Mouse (Mus musculus) liver, embryonic 16.5 days (tissue): ENCODE results near the gene Lrrc1. TPM values are rescaled to one million over a fixed set of nuclear protein-coding genes. Genes with fewer than 3 reads are reported as not detected.

Experiments
- ATAC-seq: fragments of 200-750 bp; cut with Nextera tagmentation; 2 replicates; pipeline ENCODE4 v1.8.0; 2017; ENCODE audit warnings: low read depth, mild to moderate bottlenecking, moderate number of reproducible peaks, moderate library complexity
- H3K27ac ChIP-seq: fragments of 300-500 bp; sonication (generic); 2 replicates; pipeline ENCODE4 v1.5.1; 2014; ENCODE audit warnings: mild to moderate bottlenecking, low read length
- H3K27me3 ChIP-seq: fragments of 300-500 bp; sonication (generic); 2 replicates; pipeline ENCODE4 v1.6.1; 2014; ENCODE audit warnings: low read depth, low read length, mixed read lengths; ENCODE audit not compliant: control insufficient read depth, insufficient read depth
- H3K36me3 ChIP-seq: fragments of 300-500 bp; sonication (generic); 2 replicates; pipeline ENCODE4 v1.6.1; 2014; ENCODE audit warnings: mild to moderate bottlenecking; ENCODE audit not compliant: control insufficient read depth, insufficient read depth
- H3K4me1 ChIP-seq: fragments of 300-500 bp; sonication (generic); 2 replicates; pipeline ENCODE4 v1.6.1; 2014; ENCODE audit warnings: low read depth, low read length, mixed read lengths; ENCODE audit not compliant: control insufficient read depth
- H3K4me2 ChIP-seq: fragments of 300-500 bp; sonication (generic); 2 replicates; pipeline ENCODE4 v1.6.1; 2014; ENCODE audit warnings: low read depth, low read length, mixed read lengths
- H3K4me3 ChIP-seq: fragments of 300-500 bp; sonication (generic); 2 replicates; pipeline ENCODE4 v1.5.1; 2014; ENCODE audit warnings: low read depth, mild to moderate bottlenecking, low read length
- H3K9ac ChIP-seq: fragments of 300-500 bp; sonication (generic); 2 replicates; pipeline ENCODE4 v1.6.1; 2014; ENCODE audit warnings: low read depth, low read length
- H3K9me3 ChIP-seq: fragments of 300-500 bp; sonication (generic); replicated peaks from 2 replicates; pipeline ENCODE4 v1.6.1; 2016; ENCODE audit warnings: low read length; ENCODE audit not compliant: control insufficient read depth
- WGBS: fragments of 180-500 bp; shearing (Covaris S2); extraction: QIAGEN DNeasy Blood & Tissue Kit; methylation state at CpG from one replicate; pipeline ENCODE4 v1.1.7; 2014; ENCODE audit not compliant: insufficient replicate concordance; 5-methylcytosine and 5-hydroxymethylcytosine counted together
- polyA plus RNA-seq: library from polyadenylated mRNA; unstranded; fragments of >200 nt; fragmentation: Nextera tagmentation; extraction: Ambion mirVana; gene quantifications from 2 replicates; pipeline ENCODE4 v1.2.1, GENCODE M21; 2015

The Lrrc1 gene
- polyA plus RNA-seq, 1 experiment from 2014 or later: 3.3 TPM

- WGBS: 43% methylated on average over 4 of the region's 4 CpGs
- ATAC-seq: no peak
Measured at GRCm38 (mm10) chr9:77404458-77404857, 140.2 kb downstream of the Lrrc1 start.

DNA sequence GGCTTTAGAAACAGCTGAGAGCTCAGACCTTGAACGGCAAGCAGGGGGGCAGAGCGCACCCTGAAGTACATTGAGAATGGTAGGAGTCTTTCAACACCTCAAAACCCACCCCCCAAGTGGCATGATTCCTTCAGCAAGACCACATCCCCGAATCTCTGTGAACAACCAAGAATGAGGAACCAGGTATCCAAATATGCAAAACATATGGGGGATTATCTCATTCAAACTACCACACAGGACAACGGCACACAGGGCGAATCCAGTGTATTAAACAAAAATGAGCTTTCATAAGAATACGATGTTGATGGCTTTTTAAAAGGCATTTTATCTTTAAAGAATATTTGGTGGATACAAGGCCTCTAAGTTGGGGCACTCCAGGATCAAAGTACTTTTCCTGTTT lies 140.7 kb downstream of the Lrrc1 start:
- no peaks in the 10 kb centered on the region for H3K9me3 ChIP-seq
- H3K27ac ChIP-seq: no peak overlapping the region
- H3K36me3 ChIP-seq: no peaks in the 10 kb centered on the region
- H3K9ac ChIP-seq: no peak overlapping the region
- no peaks in the 10 kb centered on the region for H3K4me1 ChIP-seq
- no peak overlapping the region for H3K4me3 ChIP-seq
- no peak overlapping the region for H3K4me2 ChIP-seq
- WGBS: 61% methylated on average over 6 of the region's 6 CpGs
- H3K27me3 ChIP-seq: no peaks in the 10 kb centered on the region
- ATAC-seq: no peak

More at GRCm38 (mm10) chr9:77404458-77404857, 140.2 kb downstream of the Lrrc1 start:
- H3K4me2 ChIP-seq: no peak overlapping the region
- no peak overlapping the region for H3K9ac ChIP-seq
- H3K9me3 ChIP-seq: no peaks in the 10 kb centered on the region
- H3K4me1 ChIP-seq: no peaks in the 10 kb centered on the region
- H3K36me3 ChIP-seq: no peaks in the 10 kb centered on the region
- H3K27ac ChIP-seq: no peak overlapping the region
- H3K27me3 ChIP-seq: no peaks in the 10 kb centered on the region
- H3K4me3 ChIP-seq: no peak overlapping the region

- H3K4me1 ChIP-seq: no peaks in the 10 kb centered on the region
- no peaks in the 10 kb centered on the region for H3K9me3 ChIP-seq
- H3K9ac ChIP-seq: no peak overlapping the region
- no peaks in the 10 kb centered on the region for H3K27me3 ChIP-seq
- H3K4me3 ChIP-seq: no peak overlapping the region
- no peak for ATAC-seq
- WGBS: 69% methylated on average over 1 of the region's 1 CpGs
- H3K4me2 ChIP-seq: no peak overlapping the region
- H3K36me3 ChIP-seq: no peaks in the 10 kb centered on the region
- H3K27ac ChIP-seq: no peak overlapping the region
Measured at GRCm38 (mm10) chr9:77402971-77403370, 141.7 kb downstream of the Lrrc1 start.

DNA sequence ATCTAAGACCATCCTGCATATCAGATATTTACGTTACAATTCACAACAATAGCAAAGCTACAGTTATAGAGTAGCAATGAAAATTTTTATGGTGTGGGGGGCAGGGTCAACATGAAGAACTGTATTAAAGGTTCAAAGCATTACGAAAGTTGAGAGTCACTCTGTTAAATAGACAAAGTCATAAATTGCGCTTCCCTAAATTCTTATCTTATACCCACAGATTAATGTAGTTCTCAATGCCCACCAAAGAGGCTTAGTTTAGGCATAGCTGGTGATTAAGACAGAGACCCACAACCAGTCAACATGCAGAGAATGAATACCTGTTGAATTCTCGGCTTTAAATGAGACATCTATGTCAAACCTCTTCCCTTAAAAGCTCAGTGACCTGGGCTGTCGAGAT lies 144.9 kb downstream of the Lrrc1 start:
- Histone ChIP-seq H3K36me3 (no peaks in the 10 kb centered on the region), H3K9me3 (no peaks in the 10 kb centered on the region), H3K4me2 (no peak overlapping the region), H3K4me1 (no peaks in the 10 kb centered on the region), H3K27me3 (no peaks in the 10 kb centered on the region), H3K4me3 (no peak overlapping the region), H3K9ac (no peak overlapping the region), H3K27ac (no peak overlapping the region)
- 53% methylated on average over 5 of the region's 5 CpGs for WGBS
- ATAC-seq: no peak

DNA sequence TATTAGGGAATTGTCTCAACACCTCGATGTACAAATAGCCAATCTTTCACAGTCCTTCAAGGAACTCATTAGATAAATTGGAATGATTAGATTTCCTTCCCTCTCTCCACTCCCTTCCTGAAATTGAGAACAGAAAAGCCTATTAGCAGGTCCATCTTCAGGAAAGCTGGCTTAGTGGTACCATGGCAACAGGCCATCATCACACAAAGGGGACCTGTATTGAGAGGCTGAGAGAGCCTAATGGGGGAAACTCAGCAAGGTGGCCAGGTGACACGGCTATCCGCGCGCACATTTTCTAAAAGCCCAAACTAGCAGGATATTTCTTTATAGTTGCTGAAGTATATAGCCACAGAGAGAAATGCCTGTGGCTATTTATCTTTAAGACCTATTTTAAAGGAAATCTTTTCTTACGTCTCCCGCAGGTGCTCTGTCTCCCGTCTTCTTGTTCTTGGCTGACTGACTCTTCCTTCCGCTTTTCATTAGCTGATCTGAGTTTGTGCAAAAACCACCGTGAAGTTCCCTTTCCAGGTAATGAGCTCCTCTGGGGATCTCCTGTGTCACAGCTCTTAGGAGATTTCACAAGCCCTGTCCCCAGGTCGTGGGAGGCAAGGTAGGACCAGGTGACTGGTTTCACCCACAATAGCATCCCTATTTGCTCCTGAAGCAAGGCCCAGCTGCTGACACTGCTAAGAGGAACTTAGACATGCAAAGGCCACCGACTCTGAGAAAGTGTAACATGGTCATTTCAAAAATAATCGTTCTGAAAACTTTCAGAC lies 145.6 kb downstream of the Lrrc1 start:
- ATAC-seq: no peak
- H3K9ac ChIP-seq: no peak overlapping the region
- H3K36me3 ChIP-seq: no peaks in the 10 kb centered on the region
- 49% methylated on average over 13 of the region's 13 CpGs for WGBS
- no peaks in the 10 kb centered on the region for H3K27me3 ChIP-seq
- H3K27ac ChIP-seq: no peak overlapping the region
- H3K4me1 ChIP-seq: no peaks in the 10 kb centered on the region
- no peak overlapping the region for H3K4me2 ChIP-seq
- H3K9me3 ChIP-seq: no peaks in the 10 kb centered on the region
- H3K4me3 ChIP-seq: no peak overlapping the region

GRCm38 (mm10) chr9:77397027-77397426 lies 147.6 kb downstream of the Lrrc1 start:
- no peaks in the 10 kb centered on the region for H3K9me3 ChIP-seq
- no peak overlapping the region for H3K9ac ChIP-seq
- no peaks in the 10 kb centered on the region for H3K27me3 ChIP-seq
- H3K4me1 ChIP-seq: no peaks in the 10 kb centered on the region
- no peaks in the 10 kb centered on the region for H3K36me3 ChIP-seq
- H3K27ac ChIP-seq: no peak overlapping the region
- ATAC-seq: no peak
- H3K4me3 ChIP-seq: no peak overlapping the region
- 52% methylated on average over 4 of the region's 4 CpGs for WGBS
- no peak overlapping the region for H3K4me2 ChIP-seq

DNA sequence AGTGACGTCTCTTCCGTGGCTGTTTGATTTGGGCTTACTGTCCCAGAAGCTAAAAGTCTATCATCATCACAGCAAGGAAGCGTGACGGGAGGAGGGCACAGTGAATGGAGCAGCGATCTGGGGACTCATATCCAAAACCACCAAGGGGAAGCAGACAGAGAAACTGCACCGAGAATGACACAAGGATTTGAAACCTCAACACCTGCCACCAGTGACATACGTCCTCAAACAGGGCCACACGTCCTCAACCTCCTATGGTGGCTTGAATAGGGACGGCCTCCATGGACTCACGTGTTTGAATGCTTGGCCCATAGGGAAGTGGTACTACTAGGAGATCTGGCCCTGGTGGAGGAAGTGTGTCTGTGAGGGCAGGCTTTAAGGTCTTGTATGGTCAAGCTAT lies 153.4 kb downstream of the Lrrc1 start:
- no peaks in the 10 kb centered on the region for H3K36me3 ChIP-seq
- 64% methylated on average over 10 of the region's 10 CpGs for WGBS
- no peaks in the 10 kb centered on the region for H3K9me3 ChIP-seq
- H3K4me1 ChIP-seq: no peaks in the 10 kb centered on the region
- no peaks in the 10 kb centered on the region for H3K27me3 ChIP-seq
- H3K9ac ChIP-seq: no peak overlapping the region
- no peak overlapping the region for H3K4me2 ChIP-seq
- H3K4me3 ChIP-seq: no peak overlapping the region
- no peak overlapping the region for H3K27ac ChIP-seq
- no peak for ATAC-seq

DNA sequence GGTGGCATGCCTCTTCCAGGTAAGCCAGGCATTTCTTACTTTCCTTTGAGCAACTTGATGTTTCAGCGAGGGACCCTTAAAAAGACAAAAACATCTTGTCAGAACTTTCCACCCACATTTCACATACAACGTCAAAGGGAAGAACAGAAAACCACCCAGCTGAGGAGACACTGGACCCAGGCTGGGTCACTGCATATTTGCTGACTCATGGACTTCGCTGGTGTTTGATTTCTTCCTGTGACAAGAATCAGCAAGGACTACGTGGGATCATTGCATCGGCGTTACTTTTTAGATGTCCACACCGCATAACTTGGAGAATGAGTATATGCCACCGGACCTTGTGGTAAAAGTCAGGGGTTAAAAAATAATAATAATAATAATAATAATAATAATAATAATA lies 155.7 kb downstream of the Lrrc1 start:
- H3K9ac ChIP-seq: no peak overlapping the region
- ATAC-seq: no peak
- no peaks in the 10 kb centered on the region for H3K4me1 ChIP-seq
- no peaks in the 10 kb centered on the region for H3K36me3 ChIP-seq
- no peaks in the 10 kb centered on the region for H3K27me3 ChIP-seq
- H3K27ac ChIP-seq: no peak overlapping the region
- no peaks in the 10 kb centered on the region for H3K9me3 ChIP-seq
- H3K4me3 ChIP-seq: no peak overlapping the region
- H3K4me2 ChIP-seq: no peak overlapping the region
- WGBS: 62% methylated on average over 8 of the region's 8 CpGs

GRCm38 (mm10) chr9:77386751-77387150 lies 157.9 kb downstream of the Lrrc1 start:
- H3K27me3 ChIP-seq: no peaks in the 10 kb centered on the region
- WGBS: 9% methylated on average over 1 of the region's 1 CpGs
- no peak overlapping the region for H3K4me3 ChIP-seq
- no peaks in the 10 kb centered on the region for H3K9me3 ChIP-seq
- no peak overlapping the region for H3K4me2 ChIP-seq
- no peaks in the 10 kb centered on the region for H3K36me3 ChIP-seq
- no peak overlapping the region for H3K9ac ChIP-seq
- H3K27ac ChIP-seq: no peak overlapping the region
- ATAC-seq: no peak
- H3K4me1 ChIP-seq: no peaks in the 10 kb centered on the region
